Mouse (Mus musculus): ENCODE data around the gene Zfp709. TPM values are rescaled to one million over a fixed set of nuclear protein-coding genes. Genes with fewer than 3 reads are reported as not detected.
"Not testable (repeated sequence)": the region's sequence is repeated elsewhere in the genome, so short reads cannot be mapped to it uniquely, and the experiment has no call there.

Zfp709 gene
- total RNA-seq, 4 experiments from 2014 or later, result 8.2 to 12.4 (median 9.8) TPM

GRCm38 (mm10) chr8:71925791-71926190 lies 44.0 kb downstream of the Zfp709 start:
- no peak for DNase-seq (ENCODE audit: low spot score in 2 of 2)

GRCm38 (mm10) chr8:71926551-71926950 lies 44.7 kb downstream of the Zfp709 start:
- DNase-seq (ENCODE audit: low spot score in 2 of 2), result no peak

- no peak for DNase-seq (ENCODE audit: low spot score in 2 of 2)
These were observed 46.0 kb downstream of the Zfp709 start for GRCm38 (mm10) chr8:71927779-71928178.

GRCm38 (mm10) chr8:71938037-71938436 lies 56.2 kb downstream of the Zfp709 start:
- not testable (repeated sequence) for DNase-seq (ENCODE audit: low spot score in 2 of 2)

GRCm38 (mm10) chr8:71940293-71941208 lies 58.7 kb downstream of the Zfp709 start:
- no peak for DNase-seq (ENCODE audit: low spot score in 2 of 2)

GRCm38 (mm10) chr8:71941776-71942175 lies 60.0 kb downstream of the Zfp709 start:
- no peak for DNase-seq (ENCODE audit: low spot score in 2 of 2)

Other genes with a start within 250 kb of the Zfp709 start
- gene Unc13a, start 210.3 kb upstream of the Zfp709 start, total RNA-seq (2022), result 100 to 1,000 TPM; 219 to 265 (median 239) TPM
- 10 to 100 TPM in 1 of 4 experiments, 1 to 10 TPM in 3; 4.6 to 10.5 (median 7.9) TPM for gene Jak3, start 205.7 kb upstream of the Zfp709 start, total RNA-seq (2022)
- gene Insl3, start 192.8 kb upstream of the Zfp709 start, total RNA-seq (2022), result 1 to 10 TPM; 2.1 to 6.9 (median 2.6) TPM
- under 1 TPM; 0.47 to 0.93 (median 0.56) TPM for gene B3gnt3, start 180.2 kb upstream of the Zfp709 start, total RNA-seq (2022)
- gene Fcho1, start 156.3 kb upstream of the Zfp709 start, total RNA-seq (2022), result 100 to 1,000 TPM in 3 of 4 experiments, 10 to 100 TPM in 1; 92.1 to 120 (median 112) TPM
- 10 to 100 TPM; 13.7 to 19.8 (median 17.1) TPM for gene Zfp882, start 26.6 kb downstream of the Zfp709 start, total RNA-seq (2022)
- 10 to 100 TPM; 26.8 to 31.9 (median 27.0) TPM for gene Zfp617, start 26.6 kb downstream of the Zfp709 start, total RNA-seq (2022)
- gene Zfp961, start 69.0 kb downstream of the Zfp709 start, total RNA-seq (2022), result 10 to 100 TPM; 17.4 to 22.9 (median 17.9) TPM
- not detected for gene Cyp4f18, start 127.6 kb downstream of the Zfp709 start, total RNA-seq (2022)
- gene Olfr372, start 159.2 kb downstream of the Zfp709 start, total RNA-seq (2022), result not detected
- gene Olfr373, start 201.2 kb downstream of the Zfp709 start, total RNA-seq (2022), result not detected
- gene Olfr374, start 225.0 kb downstream of the Zfp709 start, total RNA-seq (2022), result under 1 TPM in 1 of 4 experiments, not detected in 3; 0.05 TPM